Mouse (Mus musculus): ENCODE data around the gene Hemgn.

The Hemgn gene

DNA sequence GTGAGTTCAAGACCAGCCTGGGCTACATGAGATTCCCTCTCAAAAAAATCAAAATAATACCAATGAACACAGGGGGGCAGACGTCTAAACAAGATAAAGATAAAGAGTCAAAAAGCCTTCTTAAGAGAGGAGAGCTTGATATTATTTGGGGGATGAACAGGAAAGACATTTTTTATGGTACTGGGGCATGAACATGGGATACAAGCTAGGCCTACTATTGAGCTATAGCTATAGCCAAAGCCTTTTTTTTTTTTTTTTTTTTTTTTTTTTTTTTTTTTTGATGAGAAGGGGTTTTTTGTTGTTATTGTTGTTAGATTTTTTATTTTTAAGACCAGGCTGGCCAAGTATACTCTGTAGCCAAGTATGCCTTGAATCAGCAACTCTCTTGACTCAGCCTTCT is 1.2 kb downstream of the Hemgn start:
- no peak for DNase-seq

DNA sequence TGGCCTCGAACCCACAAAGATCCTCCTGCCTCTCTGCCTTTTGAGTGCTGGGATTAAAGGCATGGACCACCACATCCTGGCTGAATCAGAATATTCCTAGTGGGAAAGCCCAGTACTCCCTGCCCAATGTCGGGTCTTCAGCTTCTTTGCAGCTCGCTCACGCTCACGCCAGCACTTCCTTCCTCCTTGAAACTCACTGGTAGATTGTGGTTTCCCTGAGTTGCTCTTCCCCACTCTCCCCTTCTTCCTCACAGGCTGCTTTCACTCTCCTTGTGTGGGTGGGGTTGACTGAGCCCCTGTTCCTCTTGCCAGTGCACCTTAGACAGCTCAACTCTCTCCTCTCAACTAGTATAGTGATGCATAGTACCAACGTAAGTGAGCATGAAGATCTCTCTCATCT is 1.8 kb downstream of the Hemgn start:
- DNase-seq, result no peak

DNA sequence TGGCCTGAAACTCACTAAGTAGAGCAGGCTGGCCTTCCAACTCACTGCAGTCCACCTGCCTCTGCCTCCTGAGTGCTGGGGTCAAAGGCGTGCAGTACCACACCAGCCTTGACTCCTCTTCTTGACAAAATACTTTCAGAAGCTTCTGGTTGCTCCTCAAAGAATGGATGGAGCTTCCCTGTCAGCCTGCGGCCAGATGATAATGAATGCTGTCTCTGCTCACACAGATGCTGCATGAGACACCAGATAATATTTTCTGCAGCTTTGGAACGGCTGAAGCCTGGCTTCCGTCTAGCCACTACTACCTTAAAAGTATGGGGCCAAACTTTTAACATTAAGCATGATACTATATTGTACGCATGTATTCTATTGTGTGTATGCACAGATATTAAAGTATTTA is 2.6 kb downstream of the Hemgn start:
- no peak for DNase-seq

DNA sequence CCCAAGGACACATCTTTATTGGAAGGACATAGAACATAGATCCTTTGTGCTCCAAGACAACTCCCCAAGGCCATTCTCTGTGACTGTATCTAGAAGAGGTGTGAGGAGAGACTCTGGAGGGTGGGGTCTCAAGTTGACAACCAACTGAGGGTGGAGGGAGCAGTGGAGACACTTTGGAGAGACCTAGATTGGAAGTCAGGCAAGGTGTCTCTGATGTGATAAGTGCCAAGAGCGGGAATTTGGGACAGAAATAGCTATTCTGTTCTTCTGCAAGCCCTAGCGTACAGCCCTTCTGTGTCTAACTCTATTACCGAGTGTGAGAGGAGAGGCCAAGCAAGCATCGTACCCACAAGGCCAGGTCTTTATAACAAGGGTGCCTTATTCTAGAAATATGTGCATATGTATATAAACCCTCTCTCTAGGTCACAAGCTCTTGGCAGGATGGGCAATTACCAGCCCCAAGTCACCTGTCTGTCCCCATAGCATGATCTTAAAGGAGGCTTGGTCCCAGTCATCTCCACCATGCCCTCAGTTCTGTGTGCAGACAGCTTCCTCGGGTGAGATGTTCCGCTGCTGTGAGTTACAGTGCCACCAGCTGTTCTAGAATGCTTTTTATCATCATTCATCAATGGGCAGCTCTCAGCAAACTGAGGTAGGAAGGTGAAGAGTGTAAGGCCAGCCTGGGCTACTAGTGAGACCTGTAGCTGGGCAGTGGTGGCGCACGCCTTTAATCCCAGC is 6.2 kb downstream of the Hemgn start:
- DNase-seq, result no peak

DNA sequence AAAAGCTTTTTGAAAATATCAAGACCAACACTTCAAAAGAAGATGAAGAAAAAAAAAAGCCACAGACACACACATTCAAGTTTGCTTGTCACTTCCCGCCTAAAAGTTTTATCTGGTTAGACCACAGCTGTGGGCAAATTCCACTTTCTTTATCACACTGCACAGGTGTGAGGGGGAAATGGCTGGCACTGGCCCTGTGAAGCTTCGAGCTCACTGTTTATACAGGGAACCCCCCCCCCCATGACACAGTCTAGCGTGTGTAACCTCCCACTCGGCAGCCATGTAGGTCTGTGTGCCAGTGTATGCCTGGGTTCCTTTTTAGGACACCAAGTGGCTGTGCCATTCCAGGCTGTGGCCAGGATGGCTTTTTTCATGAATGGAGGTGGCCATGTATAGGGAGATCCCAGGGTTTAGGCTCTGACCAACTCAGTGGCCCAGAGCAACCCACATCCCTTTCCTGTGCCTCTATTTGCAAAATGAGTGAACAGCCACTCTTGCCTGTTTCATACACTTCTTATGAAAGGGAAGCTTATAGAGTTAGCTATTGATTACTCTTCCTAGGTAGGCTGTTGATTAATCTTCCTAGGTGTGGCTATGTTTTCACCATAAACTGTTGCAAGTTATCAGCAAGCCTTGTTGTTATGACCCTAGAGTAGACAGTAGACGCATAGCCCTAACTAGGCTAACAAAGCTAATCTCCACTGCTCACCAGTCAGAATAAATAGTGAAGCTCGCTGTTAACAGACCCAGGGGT is 9.1 kb downstream of the Hemgn start:
- no peak for DNase-seq

DNA sequence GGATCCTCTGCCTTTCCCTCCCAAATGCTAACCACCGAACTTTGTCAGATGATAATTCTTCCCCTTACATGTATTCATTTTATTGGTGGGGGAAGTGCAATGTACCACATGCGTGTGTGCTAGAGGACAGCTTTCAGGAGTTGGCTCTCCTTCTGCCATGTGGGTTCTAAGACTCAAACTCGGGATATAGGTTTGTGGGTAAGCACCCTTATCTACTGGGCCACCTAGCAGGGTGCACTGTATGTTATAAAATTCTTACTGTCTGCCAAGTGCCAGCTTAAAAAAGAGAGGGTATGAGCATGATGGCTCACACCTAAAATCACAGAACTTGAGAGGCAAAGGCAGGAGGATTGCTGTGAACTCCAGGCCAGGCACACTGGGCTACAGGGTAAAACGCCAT is 14.5 kb downstream of the Hemgn start:
- DNase-seq, result no peak

DNA sequence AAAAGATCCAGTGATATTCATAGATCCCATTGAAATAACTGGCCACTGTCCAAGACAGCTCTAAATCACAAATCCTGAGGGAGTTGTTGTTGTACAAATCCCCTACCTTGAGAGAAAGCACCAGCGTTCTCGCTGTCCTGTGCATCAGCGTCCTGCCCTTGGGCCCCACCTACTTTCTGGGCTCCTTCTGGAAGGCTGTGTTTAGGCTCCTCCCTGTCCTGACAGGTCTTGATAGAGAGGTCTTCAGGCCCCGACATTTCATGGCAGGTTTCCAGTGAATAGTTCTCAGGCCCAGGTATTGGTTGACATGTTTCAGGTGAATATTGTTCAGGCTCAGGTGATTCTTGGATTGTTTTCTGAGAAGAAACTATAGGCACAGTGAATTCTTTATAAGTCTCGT is 17.6 kb downstream of the Hemgn start:
- no peak for DNase-seq

DNA sequence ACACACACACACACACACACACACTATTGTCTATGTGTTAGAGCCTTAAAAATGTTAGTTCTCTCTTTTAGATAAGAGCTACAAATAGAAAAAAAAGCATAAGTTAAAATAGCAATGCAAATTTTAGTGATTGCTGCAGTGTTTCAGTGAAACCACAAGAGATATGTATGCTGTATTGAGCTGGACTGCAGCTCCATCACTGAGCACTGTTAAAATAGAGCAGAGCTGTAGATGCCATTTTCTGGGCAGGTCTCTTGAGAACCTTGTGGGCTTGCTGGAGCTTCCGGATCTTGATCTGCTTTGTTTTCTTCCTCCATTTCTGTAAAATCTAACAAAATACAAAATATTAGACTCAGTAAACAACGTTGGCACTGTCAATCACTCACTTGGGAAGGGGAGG is 18.9 kb downstream of the Hemgn start:
- no peak for DNase-seq

DNA sequence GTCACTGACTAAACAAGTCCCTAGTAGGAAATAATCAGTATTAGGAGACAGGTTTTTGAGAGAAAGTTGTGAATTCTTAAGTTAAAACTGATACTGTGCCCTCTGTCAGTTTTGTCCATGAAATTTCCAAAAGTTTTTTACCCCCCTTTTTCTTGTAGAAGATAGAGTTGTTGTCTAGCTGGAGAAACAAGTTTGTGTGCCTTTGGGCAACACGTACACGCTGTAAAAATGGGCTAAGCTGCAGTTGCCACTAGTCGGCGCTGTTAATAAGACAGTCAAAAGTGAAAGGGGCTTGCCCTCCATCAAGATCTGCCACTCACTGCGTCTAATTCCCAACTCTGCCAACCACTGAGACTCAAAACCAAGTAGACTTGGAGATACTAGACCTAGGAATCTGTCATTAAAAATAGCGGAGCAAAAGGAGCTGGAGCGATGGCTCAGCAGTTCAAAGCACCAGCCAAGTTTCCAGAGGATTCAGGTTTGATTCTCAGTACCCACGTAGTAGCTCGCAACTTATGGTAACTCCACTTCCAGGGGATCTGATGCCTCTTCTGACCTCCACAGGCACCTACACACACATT is 22.8 kb downstream of the Hemgn start:
- DNase-seq, result peak; percentile 90

DNA sequence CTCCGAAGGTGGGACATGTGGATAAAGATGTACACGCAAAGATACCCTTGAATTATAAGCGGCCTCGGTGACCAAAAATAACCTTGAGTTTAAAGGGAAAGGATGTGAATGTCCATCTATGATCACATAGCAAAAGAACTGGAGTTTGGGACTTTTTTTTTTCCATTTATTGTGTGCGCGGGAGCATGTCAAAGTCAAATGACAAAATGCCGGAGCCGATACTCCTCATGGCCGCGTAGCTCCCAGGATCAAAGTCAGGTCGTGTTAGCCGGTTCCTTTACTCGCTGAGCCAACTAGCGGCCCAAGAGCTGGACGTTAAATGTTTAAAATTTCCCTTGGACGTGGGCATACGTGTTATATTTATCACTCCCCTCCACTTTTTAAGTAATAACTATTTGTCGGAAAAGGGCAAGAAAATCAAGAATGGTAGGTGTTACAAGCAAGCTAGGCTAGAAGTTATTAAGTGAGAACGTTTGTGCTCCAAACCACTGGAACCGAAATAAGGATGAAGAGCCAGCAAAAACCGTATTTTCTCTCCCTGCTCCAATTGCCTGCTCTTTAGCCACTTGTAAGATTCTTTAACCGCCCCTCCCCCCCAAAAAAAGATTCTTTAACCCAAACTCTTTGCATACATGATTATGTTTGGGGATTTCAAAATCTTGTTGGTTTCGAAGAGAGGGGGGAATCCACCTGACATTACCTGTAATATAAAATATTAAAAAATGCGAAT is 23.5 kb downstream of the Hemgn start:
- peak; percentile 70 for DNase-seq

DNA sequence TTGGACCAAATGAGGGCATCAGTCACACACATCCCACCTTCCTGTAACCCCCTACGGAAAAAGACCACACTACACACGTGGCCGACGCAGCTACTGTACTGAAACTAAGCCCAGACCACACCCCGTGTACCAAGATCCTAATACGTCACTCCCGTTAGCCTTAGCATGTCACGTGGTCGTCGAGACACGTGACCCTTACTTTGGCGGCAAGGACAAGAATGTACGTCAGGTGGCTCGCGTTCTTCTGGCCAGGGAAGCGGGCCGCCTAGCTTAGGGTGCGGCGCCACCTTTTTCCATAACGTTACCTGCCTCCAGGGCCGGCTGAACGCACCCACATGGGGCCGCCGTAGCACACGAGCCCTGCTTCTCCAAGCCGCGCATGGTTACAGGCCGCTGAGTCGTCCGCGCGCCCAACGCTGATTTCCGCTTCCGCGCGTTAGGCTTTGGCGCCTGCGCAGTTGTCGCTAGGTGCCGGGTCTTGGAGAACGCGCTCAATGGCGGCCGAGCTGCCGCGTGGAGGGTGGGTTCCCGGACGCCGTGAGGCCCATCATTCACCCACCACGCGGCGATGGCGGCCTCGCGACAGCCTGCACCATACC is 24.2 kb downstream of the Hemgn start, which contains the start of gene Trmo:
Gene Trmo (minus strand): TSS at position 425 of the 599 bp plus-strand sequence.
- DNase-seq, result peak; percentile 99

DNA sequence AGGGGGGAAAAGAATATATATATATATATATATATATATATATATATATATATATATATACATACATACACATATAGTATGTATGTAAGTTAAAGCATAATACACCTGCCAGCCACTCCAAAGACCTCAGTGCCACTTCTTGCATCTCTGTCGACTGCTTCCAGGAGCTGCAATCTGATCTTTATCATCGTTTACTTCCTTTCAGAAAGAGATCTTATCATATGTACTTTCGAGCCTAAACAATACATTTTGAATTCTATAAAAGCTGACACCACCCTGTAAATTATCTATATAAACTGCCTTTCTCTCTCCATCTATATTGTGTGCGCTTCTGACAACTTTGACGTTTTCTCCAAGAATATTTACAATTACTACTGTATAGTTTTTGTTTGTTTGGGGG is 24.8 kb downstream of the Hemgn start:
- no peak for DNase-seq

DNA sequence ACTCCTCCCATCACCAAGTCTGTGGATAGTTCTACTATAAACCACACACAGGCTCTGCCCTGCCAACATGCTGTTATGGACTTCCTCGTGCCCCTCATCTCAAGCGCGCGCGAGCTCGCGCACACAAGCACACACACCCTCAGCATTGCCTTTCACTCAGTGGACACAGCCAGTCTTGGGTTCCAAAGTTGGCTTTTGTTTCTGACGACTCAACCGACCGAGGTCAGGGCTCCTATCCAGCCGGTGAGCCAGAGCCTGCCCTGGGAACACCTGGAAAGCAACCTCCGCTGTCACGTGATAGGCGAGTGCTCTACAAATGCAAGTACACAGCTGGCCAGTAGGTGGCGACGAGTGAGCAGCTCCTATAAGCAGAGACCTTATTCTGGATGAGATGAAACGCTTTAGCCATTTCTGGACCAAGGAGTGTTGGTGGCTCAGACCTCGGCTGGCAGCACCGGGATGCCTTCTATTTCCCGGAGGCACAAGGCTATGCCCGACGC is 38.4 kb downstream of the Hemgn start:
- peak; percentile 85 for DNase-seq

DNA sequence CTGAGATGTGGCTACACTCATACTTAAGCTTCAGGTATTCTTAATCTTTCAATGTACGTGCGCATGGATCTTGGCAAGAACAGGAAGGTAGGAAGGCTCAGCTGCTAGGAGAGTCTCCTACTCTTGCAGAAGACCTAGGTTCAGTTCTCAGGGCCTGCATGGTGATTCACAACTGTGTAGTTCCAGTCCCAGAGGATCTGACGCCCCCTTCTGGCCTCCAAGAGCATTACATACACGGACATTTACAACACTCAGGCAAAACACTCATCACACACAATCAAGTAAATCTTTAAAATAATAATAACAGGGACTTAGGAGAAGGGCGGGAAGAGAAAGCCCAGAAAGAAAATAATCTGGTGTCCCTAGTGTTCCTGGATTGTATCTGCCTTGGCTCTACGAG is 38.9 kb downstream of the Hemgn start:
- no peak for DNase-seq

DNA sequence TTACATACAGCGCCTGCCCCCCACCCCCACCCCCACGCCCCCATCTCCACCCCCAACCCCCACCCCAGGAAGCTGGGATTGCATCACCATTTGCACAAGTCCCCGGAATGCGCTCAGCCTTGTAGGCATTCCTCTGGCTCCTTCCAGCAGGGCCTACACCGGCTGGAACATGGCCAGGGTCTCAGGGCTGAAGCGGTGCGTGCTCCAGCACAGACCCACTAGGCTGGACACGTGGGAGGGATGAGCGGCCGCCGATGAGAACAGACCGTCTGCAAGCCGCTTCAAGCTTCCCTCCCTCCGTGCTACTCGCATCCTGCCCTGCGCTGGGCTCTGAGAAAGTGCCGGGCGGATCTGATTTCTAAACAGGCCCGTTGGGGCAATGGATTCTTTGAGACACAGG is 42.3 kb downstream of the Hemgn start:
- peak; percentile 75 for DNase-seq

DNA sequence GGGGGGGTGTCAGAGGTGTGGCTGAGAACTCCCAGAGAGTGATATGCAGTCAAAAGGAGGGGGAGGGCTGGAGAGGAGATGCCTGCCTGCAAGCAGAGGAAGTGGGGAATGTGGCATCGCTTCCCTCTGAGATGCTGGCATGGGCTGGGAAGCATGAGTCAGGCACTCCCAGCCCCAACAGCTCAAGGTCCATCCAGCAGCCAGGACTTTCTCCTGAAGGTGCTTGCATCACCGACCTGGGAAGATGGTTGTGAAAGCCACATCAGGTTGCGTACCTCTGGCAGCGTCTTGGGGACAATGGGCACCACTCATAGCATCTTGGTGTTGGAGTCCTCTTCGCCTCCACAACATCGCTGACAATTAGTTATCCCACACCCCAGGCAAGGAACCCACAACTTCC is 42.9 kb downstream of the Hemgn start:
- DNase-seq, result no peak

DNA sequence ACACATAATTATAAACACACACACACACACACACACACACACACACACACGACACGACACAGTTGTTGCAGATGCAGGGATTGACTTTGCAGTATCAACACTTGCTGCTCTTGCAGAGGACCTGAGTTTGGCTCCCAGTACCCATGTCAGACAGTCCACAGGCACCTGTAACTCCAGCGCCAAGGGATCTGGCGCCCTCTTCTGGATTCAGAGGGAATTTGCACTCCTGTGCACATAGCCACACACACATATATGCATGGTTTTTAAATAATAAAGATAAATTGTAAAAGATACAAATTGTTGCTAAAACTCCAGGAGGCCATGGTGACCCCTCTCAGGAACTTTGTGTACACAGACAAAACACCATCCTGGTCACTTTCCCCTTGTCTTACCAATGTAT is 44.2 kb downstream of the Hemgn start:
- no peak for DNase-seq

DNA sequence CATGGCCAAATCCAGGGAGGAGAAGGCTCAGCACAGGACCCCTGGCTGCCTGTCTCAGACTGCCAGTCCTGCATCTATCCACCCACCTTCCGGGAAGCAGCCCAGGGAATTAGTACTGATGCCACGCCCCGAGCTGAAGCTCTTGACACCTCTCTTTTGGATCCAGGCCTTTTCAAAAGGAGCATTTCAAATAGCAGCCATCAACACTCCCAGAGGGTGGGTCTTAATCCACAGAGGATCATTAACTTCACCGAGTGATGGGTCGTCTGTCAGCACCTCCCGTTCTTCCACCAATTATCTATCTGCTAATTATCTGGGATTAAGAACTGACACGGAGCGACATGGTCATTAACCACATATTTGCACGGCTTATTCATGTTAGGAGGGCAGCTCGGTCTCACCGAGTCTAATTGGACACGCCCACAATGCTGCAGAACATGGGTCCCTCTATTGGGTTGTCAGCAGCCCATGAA is 45.8 kb downstream of the Hemgn start:
- peak; percentile 84 for DNase-seq

DNA sequence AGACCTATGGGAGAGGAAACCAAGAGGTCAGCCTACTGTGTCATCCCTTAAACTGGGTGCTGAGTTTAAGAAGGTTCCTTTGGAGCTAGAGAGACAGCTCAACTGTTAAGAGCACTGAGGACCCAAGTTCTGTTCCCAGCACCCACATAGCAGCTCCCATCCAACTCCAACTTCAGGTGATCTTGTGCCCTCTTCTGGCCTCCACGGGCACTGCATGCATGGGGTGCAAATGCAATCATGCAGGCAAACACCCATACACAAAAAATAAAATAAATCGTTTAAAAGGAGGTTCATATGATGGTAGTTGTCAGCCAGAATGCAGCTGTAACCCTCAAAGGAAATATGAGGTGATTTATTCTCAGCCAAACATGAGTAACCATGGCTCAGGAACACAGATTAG is 48.9 kb downstream of the Hemgn start:
- DNase-seq, result no peak

DNA sequence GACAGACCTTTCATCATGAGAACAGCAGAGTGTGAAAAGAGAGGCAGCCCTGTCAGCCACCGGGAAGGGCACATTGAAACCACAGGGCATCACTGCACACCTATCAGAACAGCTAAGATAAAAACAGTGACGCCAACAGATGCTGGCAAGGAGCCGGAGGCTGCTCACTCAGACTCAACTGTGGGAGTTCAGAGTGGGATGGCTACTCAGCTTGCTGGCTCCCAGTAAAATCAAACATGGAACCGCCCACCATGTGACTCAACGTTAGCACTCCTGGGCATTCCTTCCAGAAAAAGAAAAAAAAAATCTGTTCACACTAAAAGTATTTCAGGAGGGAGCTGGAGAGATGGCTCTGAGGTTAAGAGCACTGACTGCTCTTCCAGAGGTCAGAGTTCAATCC is 52.0 kb downstream of the Hemgn start:
- no peak for DNase-seq

DNA sequence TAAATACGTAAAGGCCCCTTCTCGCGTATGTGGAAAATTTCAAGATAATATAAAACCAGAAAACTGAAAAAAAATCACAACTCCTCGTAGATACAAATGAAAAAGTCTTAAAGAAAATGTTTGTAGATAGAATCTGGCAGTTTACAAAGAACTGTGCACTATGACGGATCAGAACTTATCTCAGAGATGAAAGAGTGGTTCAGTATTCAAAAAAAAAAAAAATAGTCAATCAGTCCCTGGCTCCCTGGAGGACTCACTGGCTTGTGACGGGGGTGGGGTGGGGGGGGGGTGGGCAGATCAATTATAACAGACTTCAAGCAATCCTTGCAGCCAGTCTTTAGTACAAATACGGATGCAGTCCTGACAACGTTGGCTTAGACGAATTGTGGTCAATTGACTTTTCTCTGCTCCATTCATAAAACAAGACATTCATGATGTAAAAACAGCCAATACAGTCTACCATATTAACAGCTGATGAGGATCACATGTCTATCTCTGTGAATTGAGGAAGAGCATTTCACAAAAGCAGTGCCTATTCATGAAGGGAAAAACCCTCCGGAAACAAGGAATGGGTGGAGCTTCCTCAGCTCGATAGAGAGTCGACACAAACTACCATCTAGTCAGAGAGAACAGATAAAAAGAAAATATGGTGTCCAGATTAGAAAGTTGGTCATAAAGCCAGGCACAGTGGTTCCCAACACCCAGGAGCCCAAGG is 53.6 kb downstream of the Hemgn start:
- DNase-seq, result no peak

All from retina, postnatal 1 day (tissue).